Mouse (Mus musculus) embryo, embryonic 10 days (tissue): Measurements from ENCODE around the gene Trim67.

Experiments
- DNase-seq: peaks from one replicate; pipeline ENCODE4 v3.0.0-alpha.2; 2015; ENCODE audit warnings: low spot score

Gene Trim67

DNA sequence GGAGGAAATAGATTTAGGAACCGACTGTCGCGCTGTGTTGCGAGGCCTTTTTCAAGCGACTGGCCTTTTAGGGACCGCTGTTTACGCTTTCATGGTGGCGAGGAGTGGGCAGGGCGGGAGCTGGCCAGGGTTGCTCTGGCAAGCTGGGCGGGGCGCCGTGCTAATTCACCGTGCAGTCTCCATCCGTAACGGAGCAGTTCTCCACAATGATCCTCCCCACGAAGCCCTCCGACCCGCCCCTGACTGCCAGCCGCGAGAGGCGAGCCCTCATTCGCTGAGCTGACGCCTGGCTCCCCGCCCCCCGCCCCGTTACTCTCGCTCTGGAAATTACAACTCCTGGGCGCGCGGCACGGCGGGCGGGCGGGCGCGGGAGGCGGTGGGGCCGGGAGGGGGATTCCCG lies at the start of gene Trim67:
Trim67 (plus strand) TSS at position 385 of the 400 bp plus-strand sequence.
- peak; percentile 91 for DNase-seq

DNA sequence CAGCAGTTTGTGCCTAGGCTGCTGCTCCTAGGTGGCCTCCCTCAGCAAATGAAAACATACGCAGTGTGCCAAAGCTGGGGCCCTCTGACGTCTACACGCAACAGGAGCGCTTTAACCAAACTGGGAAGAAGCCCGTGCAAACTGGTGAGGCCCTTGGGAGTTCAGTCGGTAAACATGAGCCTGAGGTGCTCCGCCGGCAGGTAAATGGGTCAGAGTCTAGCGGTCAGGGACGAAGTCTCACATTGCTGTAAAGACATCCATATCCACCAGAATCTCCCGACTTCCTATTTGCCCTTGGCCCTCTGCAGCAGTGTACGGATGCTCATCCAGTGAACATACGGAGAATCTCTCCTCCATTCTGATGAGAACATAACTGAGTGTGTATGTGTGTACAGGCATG lies 46.2 kb upstream of the Trim67 start:
- DNase-seq: no peak

DNA sequence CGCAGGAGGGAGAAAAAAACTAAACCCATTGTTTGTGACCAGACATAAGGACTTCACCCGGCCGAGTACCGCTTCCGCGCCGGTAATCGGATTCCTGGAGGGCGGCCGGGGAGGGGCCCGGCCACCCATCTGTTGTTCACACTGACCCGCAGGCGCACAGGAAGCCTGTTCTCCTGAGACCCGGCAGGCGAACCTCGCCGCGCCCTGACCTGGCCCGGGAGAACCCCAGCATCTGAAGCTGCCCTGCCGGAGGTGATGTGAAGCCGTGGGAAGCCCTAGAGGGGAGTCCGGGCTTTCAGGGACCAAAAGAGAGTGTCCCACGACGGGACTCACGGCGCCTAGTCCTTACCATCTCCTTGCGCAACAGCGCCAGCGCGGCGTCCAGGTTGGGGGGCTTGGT lies 41.7 kb upstream of the Trim67 start:
- peak; percentile 24 for DNase-seq

DNA sequence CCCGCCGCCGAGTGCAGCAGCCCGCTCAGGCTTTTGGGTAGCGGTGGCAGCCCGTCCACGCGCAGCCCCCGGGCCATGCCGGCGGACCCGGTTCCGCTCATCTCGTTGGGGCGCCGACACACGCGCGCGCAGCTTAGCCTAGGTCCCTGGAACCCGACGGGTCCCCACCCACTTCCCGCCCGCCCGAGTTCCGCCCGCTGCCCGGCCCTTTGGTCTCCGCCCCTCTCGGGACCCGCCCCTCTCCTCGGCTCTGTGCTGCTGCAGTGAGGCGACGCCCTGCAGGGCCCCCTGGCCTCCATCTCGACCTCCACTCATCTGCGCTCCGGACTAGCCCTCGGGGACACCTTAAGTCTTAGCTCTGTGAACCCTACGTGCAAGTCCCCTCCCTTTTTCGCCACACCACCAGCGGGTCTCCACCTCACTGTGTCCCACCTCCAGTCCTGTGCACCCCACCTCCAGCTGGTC lies 41.2 kb upstream of the Trim67 start, which contains the start of gene Fam89a:
Fam89a (minus strand) TSS at position 124 of the 465 bp plus-strand sequence.
- peak; percentile 73 for DNase-seq

DNA sequence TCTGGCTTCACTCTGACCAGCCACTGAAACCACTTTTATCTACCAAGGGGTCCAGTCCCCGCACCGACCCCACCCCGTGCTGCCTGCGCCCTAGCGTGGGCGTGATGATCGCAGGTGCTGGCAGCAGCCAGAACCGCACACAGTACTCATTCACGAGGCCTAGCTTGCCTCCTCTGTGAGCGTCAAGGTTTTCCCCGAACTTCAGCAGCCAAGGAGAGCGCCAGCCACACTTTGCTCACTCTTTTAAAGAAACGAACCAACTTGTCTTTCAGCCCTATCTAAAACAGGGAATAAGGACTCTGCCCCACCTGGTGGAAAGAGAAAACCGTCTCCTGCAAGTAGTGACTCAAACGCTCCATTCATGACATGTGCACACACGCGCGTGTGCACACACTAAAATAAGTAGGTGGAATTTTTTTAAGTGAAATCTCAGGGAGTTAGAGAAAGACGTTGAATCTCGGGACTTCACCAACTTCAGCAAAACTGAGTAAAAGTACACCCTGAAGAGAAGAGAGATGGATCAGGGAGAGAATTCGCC lies 40.5 kb upstream of the Trim67 start:
- DNase-seq: no peak

DNA sequence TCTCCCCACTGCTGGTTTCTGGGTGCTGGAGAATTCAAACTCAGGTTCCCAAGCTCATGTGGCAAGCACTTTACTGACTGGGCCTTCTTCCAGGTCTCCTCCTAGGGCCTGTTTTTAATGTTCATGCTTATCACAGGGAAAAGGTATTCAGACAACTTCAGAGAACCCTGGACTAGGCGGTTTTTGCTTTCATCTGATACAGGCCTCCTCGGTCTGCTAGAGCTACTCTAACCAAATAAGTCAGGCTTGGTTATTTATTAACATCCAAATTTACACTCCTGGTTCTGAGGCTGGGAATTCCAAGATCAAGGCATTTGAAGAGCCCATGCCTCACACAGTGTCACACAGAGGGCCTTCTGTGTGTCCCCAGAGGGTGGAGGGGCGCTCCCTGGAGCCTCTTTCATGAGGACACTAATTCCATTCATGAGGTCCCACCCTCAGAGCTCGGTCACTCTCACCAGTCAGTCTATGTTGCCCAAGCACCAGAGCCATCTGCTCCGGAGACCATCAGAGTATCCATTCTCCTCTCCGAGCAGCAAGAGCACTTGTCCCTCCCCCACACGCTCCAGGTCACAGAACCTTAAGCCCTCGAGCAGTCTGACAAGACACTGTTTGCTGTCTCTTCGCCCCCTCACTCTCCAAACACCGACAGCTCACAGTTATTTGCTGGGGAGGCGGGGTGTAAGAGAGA lies 38.6 kb upstream of the Trim67 start:
- peak; percentile 55 for DNase-seq

DNA sequence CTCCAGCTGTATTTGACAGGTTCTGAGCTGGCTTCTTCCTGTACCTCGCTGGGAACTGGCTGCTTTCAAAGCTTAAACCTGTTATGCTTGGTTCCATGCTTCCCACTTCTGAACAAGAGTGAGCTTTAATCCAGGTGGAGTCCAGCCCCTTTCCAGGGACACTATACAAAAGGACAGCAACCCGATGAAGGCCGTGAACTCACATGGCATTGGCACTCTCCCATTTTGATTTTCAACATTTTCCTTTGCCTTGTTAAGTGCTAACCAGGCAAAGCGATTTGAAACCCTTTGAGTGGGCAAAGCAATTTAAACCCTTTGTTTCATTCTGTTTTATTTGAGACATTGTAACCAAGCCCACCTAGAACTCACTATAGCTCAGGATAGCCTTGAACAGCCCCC lies 38.1 kb upstream of the Trim67 start:
- no peak for DNase-seq

DNA sequence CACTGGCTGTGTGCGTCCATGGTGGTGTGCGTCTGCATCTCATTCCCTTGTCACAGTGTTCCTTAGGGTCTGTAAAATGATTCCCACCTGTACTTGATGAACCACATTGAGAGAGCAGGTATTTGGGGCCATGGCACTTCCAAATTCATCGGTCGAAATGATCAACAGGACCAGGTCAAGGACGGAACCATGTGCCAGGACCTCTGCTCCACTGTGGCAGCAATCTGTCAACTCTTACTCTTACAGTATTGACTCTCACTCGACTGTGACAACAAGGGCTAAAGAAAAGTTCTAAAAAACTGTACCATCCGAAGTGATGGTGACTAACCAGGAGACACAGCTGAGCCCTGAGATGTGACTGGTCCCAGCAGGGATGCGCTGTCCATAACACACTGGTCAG lies 37.4 kb upstream of the Trim67 start:
- DNase-seq: no peak

DNA sequence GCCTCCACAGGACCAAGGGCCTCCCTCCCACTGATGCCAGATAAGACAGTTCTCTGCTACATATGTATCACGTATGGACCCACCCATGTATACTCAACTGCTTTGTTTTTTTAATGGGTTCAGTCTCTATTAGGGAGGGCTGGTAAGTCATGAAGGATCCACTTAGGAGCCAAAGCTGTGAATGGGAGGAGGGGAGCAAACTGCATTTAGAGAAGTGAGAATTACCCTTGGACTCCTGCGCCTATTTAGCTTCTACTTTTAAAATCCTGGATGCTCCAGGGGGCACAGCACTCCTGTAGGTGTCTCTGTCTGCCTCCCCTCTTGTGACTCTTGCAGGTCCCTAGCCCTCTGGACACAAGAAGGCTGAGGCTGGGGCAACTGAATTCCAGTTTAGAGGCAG lies 36.7 kb upstream of the Trim67 start:
- no peak for DNase-seq

DNA sequence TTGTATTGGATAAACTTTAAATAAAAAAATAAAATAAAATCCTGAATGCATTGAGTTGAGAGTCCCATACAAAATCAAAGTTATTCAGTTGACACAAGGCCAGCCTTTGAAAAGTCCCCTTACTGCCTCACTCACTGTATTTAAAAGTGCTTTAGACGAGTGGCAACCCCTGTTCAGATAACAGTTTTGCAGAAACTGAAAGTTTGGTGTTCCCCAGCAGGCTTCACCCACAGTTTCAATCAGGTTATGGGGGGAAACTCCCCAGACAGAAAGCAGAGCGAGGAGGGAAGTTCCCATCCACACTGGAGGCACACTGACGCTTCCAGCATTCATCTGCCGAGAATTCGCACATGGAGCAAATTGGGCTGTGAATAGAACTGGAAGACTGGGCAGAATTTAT lies 36.3 kb upstream of the Trim67 start:
- no peak for DNase-seq

DNA sequence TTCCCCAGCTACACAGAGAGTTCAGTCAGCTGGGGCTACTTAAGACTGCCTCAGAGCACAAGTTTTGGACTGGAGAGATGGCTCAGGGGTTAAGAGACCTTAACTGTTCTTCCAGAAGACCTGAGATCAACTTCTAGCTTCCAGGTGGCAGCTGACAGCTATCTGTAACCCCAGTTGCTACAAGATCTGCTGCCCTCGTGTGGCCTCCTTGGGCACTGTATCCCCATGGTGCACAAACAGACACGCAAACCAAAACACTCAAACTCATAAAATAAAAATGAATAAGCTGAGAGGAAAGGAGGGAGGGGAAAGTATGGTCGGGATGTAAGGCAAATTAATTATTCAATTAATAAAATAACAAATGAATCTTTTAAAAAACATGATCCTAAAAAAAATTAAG lies 34.3 kb upstream of the Trim67 start:
- peak; percentile 58 for DNase-seq

DNA sequence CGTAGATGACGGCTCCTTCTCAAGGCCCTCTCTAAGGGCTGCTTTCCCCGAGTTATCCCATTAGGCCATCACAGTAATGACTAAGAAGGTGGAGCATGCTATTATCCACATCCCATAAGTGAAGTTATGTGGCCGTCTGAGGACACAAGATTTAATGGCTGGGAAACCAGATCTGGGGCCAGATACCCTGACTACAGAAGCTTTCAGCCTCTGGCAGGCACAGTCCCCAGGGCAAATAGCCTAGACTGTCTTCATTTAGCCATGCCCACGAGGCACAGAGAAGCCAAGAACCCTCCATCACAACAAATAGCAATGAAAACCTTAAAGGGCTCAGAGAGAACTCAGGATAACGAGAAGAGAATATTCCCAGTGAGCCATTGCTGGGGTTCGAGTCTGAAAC lies 29.8 kb upstream of the Trim67 start:
- DNase-seq: no peak

DNA sequence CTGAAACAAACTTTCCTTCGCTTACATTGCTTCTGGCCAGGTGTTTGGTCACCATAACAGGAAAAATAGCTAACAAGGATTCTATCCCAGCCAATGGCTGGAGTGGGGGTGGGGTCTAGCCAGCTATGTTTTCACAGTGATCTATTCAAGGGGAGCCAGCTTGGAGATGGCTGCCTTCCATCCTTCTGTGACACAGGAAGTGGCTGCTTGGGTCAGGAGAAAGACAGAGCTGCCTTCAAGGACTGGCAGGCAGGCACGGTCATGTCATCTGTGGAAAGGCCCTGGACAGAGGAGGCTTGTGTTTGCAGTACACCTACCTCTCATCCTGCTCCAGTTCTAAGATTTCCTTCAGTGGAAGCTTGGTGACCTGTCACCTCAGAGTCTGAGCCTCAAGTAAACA lies 20.5 kb upstream of the Trim67 start:
- no peak for DNase-seq

DNA sequence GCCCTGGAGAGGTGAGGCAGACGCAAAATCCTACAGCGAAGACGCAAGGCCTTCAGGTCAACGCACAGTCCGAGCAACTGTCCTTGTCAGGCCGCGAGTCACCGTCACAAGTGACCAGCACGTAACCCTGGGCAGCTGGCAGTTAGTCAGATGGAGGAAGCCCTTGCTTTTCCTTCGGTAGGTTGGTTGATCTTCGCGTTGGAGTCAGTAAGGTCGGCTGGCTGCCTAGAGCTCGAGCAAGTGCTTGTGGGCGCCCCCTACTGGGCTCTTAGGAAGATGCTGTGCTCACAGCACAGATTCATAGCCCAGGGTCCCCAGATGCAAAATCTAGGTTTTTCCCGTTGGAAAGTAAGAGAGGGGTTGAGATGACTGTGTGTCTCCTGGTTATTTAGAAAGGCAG lies 17.2 kb upstream of the Trim67 start:
- peak; percentile 81 for DNase-seq

DNA sequence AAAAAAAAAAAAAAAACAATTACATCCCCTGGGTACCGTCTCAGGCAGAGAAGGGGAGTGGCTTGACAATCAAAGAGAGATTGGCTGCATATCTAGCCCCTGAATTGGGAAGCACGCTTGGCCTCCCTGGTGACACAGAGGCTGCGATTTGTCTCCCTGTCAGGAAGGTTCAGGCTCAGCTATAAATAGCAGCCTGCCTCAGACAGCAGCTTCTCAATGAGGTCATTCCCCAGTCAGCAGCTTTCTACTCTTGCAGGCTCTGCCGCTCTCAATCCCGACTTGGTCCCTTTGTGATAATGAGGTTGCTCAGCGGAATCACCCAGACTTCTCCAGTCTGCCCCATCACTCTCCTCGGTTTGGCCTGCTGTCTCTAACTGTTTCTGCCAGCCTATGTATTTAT lies 12.7 kb upstream of the Trim67 start:
- DNase-seq: peak; percentile 78

DNA sequence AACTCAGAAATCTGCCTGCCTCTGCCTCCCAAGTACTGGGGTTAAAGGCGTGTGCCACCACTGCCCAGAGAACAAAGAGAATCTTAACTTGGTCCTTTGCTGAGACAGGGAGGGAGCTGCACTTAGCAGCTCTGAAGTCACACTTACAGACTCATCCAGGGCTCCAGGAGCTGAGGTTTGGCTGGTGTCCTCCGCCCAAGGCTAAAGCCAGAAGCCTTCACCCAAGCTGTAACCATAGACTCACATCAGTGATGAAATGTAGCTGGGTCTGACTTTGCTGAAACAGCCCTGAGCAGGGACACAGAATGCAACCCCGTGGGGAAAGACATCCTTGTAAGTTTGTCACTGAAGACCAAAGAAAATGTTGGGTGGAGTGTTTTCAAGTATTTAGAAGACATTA lies 10.5 kb upstream of the Trim67 start:
- no peak for DNase-seq

DNA sequence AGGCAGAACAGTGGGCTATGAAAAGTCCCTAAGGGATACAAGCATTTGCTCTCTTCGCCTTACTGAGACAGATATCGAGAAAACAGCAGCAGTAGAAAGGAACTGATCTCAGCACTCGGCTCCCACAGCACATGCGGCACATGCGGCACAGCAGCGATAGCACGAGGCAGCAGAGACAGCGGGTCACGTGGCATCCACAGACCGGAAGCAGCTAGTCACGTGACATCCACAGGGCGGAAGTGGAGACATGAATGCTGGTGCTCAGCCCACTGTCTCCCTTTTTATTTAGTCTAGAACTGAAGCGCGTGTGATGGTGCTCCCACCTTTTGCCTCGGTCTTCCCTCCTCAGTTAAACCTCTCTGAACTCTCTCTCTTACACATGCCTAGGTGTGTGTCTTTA lies 9.7 kb upstream of the Trim67 start:
- no peak for DNase-seq

DNA sequence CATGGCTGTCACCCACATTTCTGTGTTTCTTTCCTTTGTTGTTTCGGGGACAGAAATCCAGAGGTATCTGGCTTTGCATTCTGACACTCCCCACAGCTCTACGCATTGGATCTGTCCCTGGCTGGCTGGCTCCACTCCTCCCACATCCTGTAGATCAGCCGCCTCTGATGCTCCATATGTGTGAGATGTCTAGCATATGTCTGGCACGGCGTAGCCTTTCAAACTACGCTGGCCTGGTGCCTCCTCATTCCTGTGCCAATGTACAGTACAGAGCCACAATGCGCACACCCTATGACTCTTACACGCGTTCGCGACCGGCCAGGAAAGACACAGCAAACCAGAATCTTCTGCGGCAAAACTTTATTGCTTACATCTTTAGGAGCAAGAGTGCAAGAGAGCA lies 8.3 kb upstream of the Trim67 start:
- DNase-seq: no peak

DNA sequence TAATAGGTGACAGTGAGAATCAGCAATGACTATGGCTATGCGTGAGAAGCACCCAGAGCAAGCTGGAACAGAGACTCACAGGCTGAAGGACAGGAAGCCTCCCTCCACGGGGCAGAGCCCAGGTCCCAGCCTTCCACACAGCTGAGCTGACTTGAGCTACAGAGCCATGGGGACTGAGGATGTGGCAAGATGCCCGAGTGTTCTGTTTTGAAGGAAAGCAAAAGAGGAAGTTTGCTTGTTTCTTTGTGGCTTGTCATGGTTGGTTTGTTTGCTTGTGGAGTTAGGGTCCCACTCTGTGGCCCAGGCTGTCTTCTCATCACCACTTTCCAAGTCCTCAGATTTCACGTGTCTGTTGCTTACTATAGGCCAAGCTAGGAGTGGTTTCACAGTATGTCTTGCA lies 2.2 kb upstream of the Trim67 start:
- no peak for DNase-seq

DNA sequence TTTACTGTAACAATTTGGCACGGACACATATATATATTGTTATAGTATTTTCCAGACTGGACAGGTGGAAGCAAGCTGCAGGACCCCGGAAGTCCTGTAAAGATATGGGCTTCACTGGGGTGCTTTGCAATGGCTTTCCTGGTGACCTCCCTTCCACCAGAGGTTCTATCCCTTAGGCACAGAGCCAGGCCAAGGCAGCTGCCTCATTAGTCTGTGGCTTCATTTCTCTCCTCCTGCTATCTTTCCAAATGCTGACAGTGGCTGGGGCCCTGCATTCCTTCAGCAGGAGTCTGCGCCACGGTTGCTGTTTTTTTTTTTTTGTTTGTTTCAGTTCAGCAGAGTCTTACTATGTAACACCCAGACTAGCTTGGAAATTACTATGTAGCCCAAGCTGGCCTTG lies 1.1 kb upstream of the Trim67 start:
- DNase-seq: no peak

DNA sequence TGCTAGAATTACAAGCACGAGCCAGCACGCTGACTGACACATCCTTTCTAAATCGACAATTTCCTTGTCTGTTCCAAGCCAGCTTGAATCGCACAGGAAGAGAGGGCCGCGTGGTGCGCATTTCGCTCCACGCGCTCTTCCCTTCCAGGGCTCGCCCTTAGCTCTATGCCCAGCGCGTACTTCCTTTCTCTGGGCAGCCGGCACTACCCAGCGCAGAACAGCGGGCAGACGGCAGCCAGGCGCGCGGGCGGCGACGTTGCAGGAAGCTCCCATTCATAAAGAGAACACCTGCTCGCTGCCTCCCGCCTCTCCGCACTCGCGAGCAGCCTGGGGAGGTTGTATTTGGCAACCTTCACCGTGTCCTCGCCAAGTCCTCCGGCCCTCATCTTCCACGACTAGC lies 706 bp upstream of the Trim67 start:
- DNase-seq: peak; percentile 41

DNA sequence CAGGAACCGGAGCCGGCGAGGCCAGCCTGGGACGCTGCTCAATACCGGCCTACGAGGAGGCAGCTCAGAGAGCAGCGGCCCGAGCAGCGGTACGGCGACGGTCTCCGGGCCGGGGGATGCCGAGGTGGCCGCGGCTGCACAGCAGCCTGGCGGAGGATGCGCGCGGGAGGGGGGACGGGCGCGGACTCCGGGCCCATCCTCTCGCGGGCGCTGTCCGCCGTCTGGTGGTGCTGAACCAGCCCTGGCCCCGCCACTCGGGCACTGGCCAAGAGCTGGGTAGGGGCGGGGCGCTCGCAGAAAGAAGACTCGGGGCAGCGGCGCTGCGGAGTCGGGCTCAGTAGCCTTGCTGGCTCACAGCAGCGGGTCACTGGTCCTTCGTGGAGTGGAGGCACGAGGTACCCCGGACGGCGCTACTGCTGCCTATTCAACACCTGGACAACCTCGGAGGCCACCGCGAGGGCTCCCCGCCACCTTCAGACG lies 320 bp downstream of the Trim67 start:
- peak; percentile 91 for DNase-seq

DNA sequence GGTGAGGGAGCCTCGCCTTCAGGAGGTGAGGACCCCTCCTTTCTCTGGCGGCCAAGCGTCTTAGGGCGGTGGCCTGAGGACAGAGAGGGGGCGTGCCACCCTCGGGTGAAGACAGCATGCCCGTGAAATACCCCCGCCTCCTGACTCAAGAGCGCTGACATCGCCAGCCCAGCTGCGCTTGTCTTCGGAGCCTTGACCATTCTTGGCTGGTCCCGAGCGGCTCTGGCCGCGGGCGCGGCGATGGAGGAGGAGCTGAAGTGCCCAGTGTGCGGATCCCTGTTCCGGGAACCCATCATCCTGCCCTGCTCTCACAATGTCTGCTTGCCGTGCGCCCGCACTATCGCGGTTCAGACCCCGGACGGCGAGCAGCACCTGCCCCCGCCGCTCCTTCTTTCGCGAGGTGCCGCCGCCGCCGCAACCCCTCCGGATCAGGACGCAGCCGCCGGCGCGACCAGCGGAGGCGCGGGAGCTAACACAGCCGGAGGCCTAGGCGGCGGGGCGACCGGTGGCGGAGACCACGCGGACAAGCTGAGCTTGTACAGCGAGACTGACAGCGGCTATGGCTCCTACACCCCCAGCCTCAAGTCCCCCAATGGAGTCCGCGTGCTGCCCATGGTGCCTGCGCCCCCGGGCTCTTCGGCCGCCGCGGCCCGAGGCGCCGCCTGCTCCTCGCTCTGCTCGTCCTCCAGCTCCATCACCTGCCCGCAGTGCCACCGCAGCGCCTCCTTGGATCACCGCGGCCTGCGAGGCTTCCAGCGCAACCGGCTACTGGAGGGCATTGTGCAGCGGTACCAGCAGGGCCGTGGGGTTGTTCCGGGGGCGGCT lies 981 bp downstream of the Trim67 start:
- DNase-seq: no peak
